Mouse (Mus musculus) brain, embryonic 14.5 days (tissue): ENCODE results near the gene Fndc10.

ENCODE experiments used
- CTCF ChIP-seq: fragments of 200-500 bp; IDR thresholded peaks from 2 replicates; pipeline ENCODE4 v1.5.1; 2012; ENCODE audit warnings: inconsistent platforms, mild to moderate bottlenecking, moderate library complexity, borderline replicate concordance; ENCODE audit not compliant: insufficient read depth, insufficient read length; ENCODE audit errors: extremely low read depth
- POLR2A ChIP-seq: fragments of 200-500 bp; IDR thresholded peaks from 2 replicates; pipeline ENCODE4 v1.6.1; 2012; ENCODE audit warnings: mild to moderate bottlenecking, inconsistent platforms, borderline replicate concordance; ENCODE audit not compliant: poor library complexity, insufficient read depth, insufficient read length, severe bottlenecking; ENCODE audit errors: extremely low read depth

DNA sequence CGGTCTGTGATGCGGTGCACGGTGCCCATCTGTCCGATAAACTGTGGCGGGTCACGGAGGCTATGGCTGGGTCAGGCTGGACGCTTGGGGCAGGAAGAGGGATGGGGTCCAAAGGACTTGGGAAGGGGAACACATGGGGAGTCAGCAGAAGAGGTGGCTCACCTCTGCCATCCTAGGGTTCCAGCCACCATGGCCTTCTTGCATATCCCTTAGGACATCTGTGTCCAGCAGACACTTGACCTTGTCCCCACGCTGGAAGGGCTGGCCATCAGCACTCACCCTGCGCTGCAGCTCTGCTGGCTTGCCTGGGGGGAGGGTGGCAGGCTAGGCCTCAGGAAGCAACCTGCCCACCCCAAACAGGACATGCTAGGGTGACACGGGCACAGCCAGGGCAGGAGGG lies 35.2 kb upstream of the Fndc10 start:
- no peak for TF ChIP-seq CTCF
- TF ChIP-seq POLR2A, result no peak
